Mouse (Mus musculus): ENCODE measurements at regions not wholly inside any gene's neighbourhood (a gene's known extent, or its start where the extent isn't known, plus 50 kb on each side); places are given as distances from the start of the nearest gene placed in this dataset.

- TF ChIP-seq CTCF (IDR thresholded peaks at IDR 0.05; ENCODE audit: control insufficient read depth, insufficient read depth, low read length) (no peak), POLR2A (IDR thresholded peaks at IDR 0.05; ENCODE audit: borderline replicate concordance, control insufficient read depth, low read depth, low read length) (no peak)
These were observed 63.4 kb upstream of the Lipc start for GRCm38 (mm10) chr9:71015400-71015799.
